In the genomic region with DNA sequence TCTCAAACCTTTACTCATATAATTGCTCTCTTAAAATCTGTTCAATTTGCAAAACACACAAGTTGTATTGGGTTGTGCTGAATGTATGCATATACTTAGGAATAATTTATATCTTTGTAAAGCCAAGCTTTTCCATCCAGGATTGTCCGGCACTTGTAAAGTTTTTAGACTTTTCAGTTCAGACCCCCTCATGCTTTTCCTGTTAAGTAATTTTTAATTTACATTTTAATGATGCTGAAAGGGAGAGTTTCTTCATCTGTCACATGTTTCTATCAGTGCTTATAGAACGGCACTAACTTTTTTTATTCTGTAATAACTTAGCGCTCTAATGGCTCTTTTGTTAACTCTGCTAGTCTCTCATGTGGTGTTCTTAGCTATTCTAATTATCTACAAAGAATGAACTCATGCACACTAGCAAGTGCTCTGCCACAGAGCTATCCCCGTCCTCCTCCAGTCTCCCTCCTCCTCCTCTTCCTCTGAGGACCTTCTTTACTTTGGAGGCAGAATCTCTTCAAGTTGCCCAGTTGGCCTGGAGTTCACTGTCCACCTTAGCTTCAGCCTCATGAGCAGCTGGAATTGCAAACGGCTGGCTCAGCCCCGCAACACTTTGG, we compare ENCODE assay signal across 26 mouse cellular contexts. TPM values are rescaled to one million over a fixed set of nuclear protein-coding genes. Genes with fewer than 3 reads are reported as not detected.
DNase-seq lines count a peak whose midpoint lies in the region; ATAC-seq and TF ChIP-seq lines count a peak whose summit lies in the region.
"Had no signal": no experiment of that assay in that cellular context is flagged by ENCODE, and none has a peak within 500 bp of the region (broad histone marks: within the 10 kb centered on the region; RNA-seq: fewer than 3 reads in every experiment).

No protein-coding gene starts in this region.

- 0 out of 2 replicates have a peak, but pooled peaks cover 7% of the 10 kb centered on the region for H3K9me3 ChIP-seq in hindbrain, embryonic 10.5 days
- no peaks in the 10 kb centered on the region for H3K9me3 ChIP-seq in hindbrain, embryonic 16.5 days (ENCODE audit: control insufficient read depth, low read length)
- no peaks in the 10 kb centered on the region for H3K9me3 ChIP-seq in forebrain, embryonic 13.5 days (replicated peaks)
- H3K9me3 ChIP-seq in liver, postnatal 0 days (ENCODE audit: low read length), result no peaks in the 10 kb centered on the region
- H3K9me3 ChIP-seq: embryonic facial prominence, embryonic 12.5 days; heart, embryonic 13.5 days; liver, embryonic 15.5 days; lung, embryonic 15.5 days; midbrain, embryonic 13.5 days; neural tube, embryonic 15.5 days had no signal

- no peaks in the 10 kb centered on the region; the same call in 1 of the 2 replicates for H3K27me3 ChIP-seq in hindbrain, embryonic 10.5 days (ENCODE audit: insufficient read depth, poor library complexity, severe bottlenecking)
- H3K27me3 ChIP-seq in hindbrain, embryonic 16.5 days (replicated peaks; ENCODE audit: control insufficient read depth, insufficient read depth, low read length), result no peaks in the 10 kb centered on the region; the same call in 1 of the 2 replicates
- H3K27me3 ChIP-seq in forebrain, embryonic 13.5 days, result no peaks in the 10 kb centered on the region
- H3K27me3 ChIP-seq in liver, postnatal 0 days (ENCODE audit: insufficient read depth, low read length), result no peaks in the 10 kb centered on the region
- H3K27me3 ChIP-seq: embryonic facial prominence, embryonic 12.5 days; liver, embryonic 15.5 days; lung, embryonic 15.5 days; neural tube, embryonic 15.5 days had no signal

- ATAC-seq in hindbrain, embryonic 16.5 days, result no peak
- ATAC-seq in forebrain, embryonic 13.5 days, result peak; percentile 61
- ATAC-seq in liver, postnatal 0 days, result no peak
- ATAC-seq: intestine, postnatal 0 days; midbrain, embryonic 13.5 days had no signal

- 68% methylated on average over 6 of the region's 6 CpGs for WGBS in hindbrain, embryonic 10.5 days
- 53% methylated on average over 6 of the region's 6 CpGs for WGBS in hindbrain, embryonic 16.5 days
- WGBS in forebrain, embryonic 13.5 days, result 23% methylated on average over 6 of the region's 6 CpGs
- WGBS in liver, postnatal 0 days (ENCODE audit: insufficient replicate concordance), result 80% methylated on average over 6 of the region's 6 CpGs

- no peak overlapping the region for H3K4me2 ChIP-seq in hindbrain, embryonic 16.5 days (ENCODE audit: low read length)
- no peak overlapping the region for H3K4me2 ChIP-seq in forebrain, embryonic 13.5 days
- H3K4me2 ChIP-seq in liver, postnatal 0 days (ENCODE audit: low read depth, low read length), result no peak overlapping the region
- H3K4me2 ChIP-seq: embryonic facial prominence, embryonic 12.5 days; heart, embryonic 13.5 days; limb, embryonic 12.5 days; liver, embryonic 15.5 days; lung, embryonic 15.5 days; midbrain, embryonic 13.5 days; neural tube, embryonic 15.5 days had no signal

- peak overlapping the region; percentile 50; the same call in 1 of the 2 replicates for H3K27ac ChIP-seq in hindbrain, embryonic 10.5 days
- H3K27ac ChIP-seq in hindbrain, embryonic 16.5 days (ENCODE audit: low read depth, low read length), result no peak overlapping the region
- peak overlapping the region; percentile 83 for H3K27ac ChIP-seq in forebrain, embryonic 13.5 days
- H3K27ac ChIP-seq in liver, postnatal 0 days (ENCODE audit: low read depth), result no peak overlapping the region
- H3K27ac ChIP-seq: embryonic facial prominence, embryonic 12.5 days; heart, embryonic 13.5 days; left cerebral cortex, adult 2 months; limb, embryonic 12.5 days; liver, embryonic 15.5 days; lung, embryonic 15.5 days; midbrain, embryonic 13.5 days; neural tube, embryonic 15.5 days had no signal

- peaks cover 31% of the 10 kb centered on the region for H3K4me1 ChIP-seq in hindbrain, embryonic 10.5 days (replicated peaks)
- H3K4me1 ChIP-seq in hindbrain, embryonic 16.5 days (ENCODE audit: control insufficient read depth, insufficient read depth, low read depth, low read length), result no peaks in the 10 kb centered on the region
- peaks cover 27% of the 10 kb centered on the region for H3K4me1 ChIP-seq in forebrain, embryonic 13.5 days
- no peaks in the 10 kb centered on the region for H3K4me1 ChIP-seq in liver, postnatal 0 days (ENCODE audit: insufficient read depth)
- H3K4me1 ChIP-seq: embryonic facial prominence, embryonic 12.5 days; heart, embryonic 13.5 days; limb, embryonic 12.5 days; lung, embryonic 15.5 days; neural tube, embryonic 15.5 days had no signal

- no peak overlapping the region for H3K4me3 ChIP-seq in hindbrain, embryonic 10.5 days
- H3K4me3 ChIP-seq in hindbrain, embryonic 16.5 days (ENCODE audit: low read length), result no peak overlapping the region
- H3K4me3 ChIP-seq in forebrain, embryonic 13.5 days, result no peak overlapping the region
- no peak overlapping the region for H3K4me3 ChIP-seq in liver, postnatal 0 days (ENCODE audit: low read depth, low read length)
- H3K4me3 ChIP-seq: embryonic facial prominence, embryonic 12.5 days; heart, embryonic 13.5 days; left cerebral cortex, adult 2 months; limb, embryonic 12.5 days; liver, embryonic 15.5 days; lung, embryonic 15.5 days; midbrain, embryonic 13.5 days; neural tube, embryonic 15.5 days had no signal

- TF ChIP-seq CTCF in liver, postnatal 0 days (IDR thresholded peaks at IDR 0.05; ENCODE audit: low read depth), result no peak

- DNase-seq in hindbrain, embryonic 10.5 days (ENCODE audit: low spot score), result no peak
- DNase-seq in Muller cell, postnatal 12 days (ENCODE audit: inconsistent ontology term), result peak; percentile 70
- DNase-seq in retina, embryonic 14.5 days (ENCODE audit: low spot score), result peak; percentile 49
- no peak for DNase-seq in thymus, postnatal 14 days
- no peak for DNase-seq in liver, postnatal 0 days
- DNase-seq: adrenal gland, adult 8-10 months; cerebellum, adult 11 months; cerebellum, adult 9-11 months; embryo, embryonic 11 days; gastrocnemius, postnatal 10 days; heart, postnatal 10 days; kidney, adult 9 months; kidney, postnatal 14 days; lung, postnatal 36 days; right cerebral cortex, postnatal 4 days had no signal

- H3K36me3 ChIP-seq in hindbrain, embryonic 10.5 days, result no peaks in the 10 kb centered on the region
- 0 out of 2 replicates have a peak, but pooled peaks cover 3% of the 10 kb centered on the region for H3K36me3 ChIP-seq in hindbrain, embryonic 16.5 days (ENCODE audit: control insufficient read depth, insufficient read depth, low read length)
- no peaks in the 10 kb centered on the region for H3K36me3 ChIP-seq in forebrain, embryonic 13.5 days (ENCODE audit: poor library complexity, severe bottlenecking)
- H3K36me3 ChIP-seq in liver, postnatal 0 days (replicated peaks; ENCODE audit: insufficient read depth, low read length), result no peaks in the 10 kb centered on the region
- H3K36me3 ChIP-seq: embryonic facial prominence, embryonic 12.5 days; heart, embryonic 13.5 days; limb, embryonic 12.5 days; liver, embryonic 15.5 days; lung, embryonic 15.5 days; midbrain, embryonic 13.5 days; neural tube, embryonic 15.5 days had no signal

- TF ChIP-seq EP300 in liver, postnatal 0 days (IDR thresholded peaks at IDR 0.05; ENCODE audit: low read depth), result no peak

- no peak overlapping the region for H3K9ac ChIP-seq in hindbrain, embryonic 16.5 days (ENCODE audit: low read depth, low read length)
- H3K9ac ChIP-seq in forebrain, embryonic 13.5 days, result no peak overlapping the region
- H3K9ac ChIP-seq in liver, postnatal 0 days (replicated peaks), result no peak overlapping the region
- H3K9ac ChIP-seq: embryonic facial prominence, embryonic 12.5 days; heart, embryonic 13.5 days; limb, embryonic 12.5 days; liver, embryonic 15.5 days; lung, embryonic 15.5 days; midbrain, embryonic 13.5 days; neural tube, embryonic 15.5 days had no signal

RNA-seq across cellular contexts. Expression of a gene that starts 54.7 kb away (rescaled TPM):
- 229 and 249 TPM in 2 replicates for polyA plus RNA-seq in hindbrain, embryonic 10.5 days (2016; fragmentation: Nextera tagmentation; extraction: Ambion mirVana)
- 292 and 300 TPM in 2 replicates for polyA plus RNA-seq in hindbrain, embryonic 16.5 days (2015; fragmentation: Nextera tagmentation; extraction: Ambion mirVana)
- polyA plus RNA-seq in forebrain, embryonic 13.5 days (2015; fragmentation: Nextera tagmentation; extraction: Ambion mirVana), result 434 and 500 TPM in 2 replicates
- 50.0 and 50.4 TPM in 2 replicates for polyA plus RNA-seq in liver, postnatal 0 days (2015; fragmentation: Nextera tagmentation; extraction: Ambion mirVana)

Comparison
In these comparisons a context has a peak if more than half of its experiments do, and no peak if none do; other contexts are left out.
1. H3K27ac ChIP-seq: peak in hindbrain, embryonic 10.5 days (single experiment) and forebrain, embryonic 13.5 days (single experiment); none in hindbrain, embryonic 16.5 days (single experiment) and liver, postnatal 0 days (single experiment).
2. DNase-seq: peak in Muller cell, postnatal 12 days (single experiment) and retina, embryonic 14.5 days (single experiment); none in hindbrain, embryonic 10.5 days (single experiment), thymus, postnatal 14 days (single experiment) and liver, postnatal 0 days (single experiment).